In genomic region chr15:30229112-30229511, GRCm38 (mm10) we compare ENCODE assay signal across 18 mouse cellular contexts.
"Had no signal": no experiment of that assay in that cellular context is flagged by ENCODE, and none has a peak within 500 bp of the region (broad histone marks: within the 10 kb centered on the region; RNA-seq: fewer than 3 reads in every experiment).

No protein-coding gene starts in this region.

- H3K27ac ChIP-seq: kidney, embryonic 15.5 days; limb, embryonic 12.5 days; liver, embryonic 13.5 days; lung, embryonic 15.5 days; midbrain, embryonic 12.5 days; neural tube, embryonic 13.5 days had no signal

- H3K4me3 ChIP-seq: kidney, embryonic 15.5 days; limb, embryonic 12.5 days; liver, embryonic 13.5 days; lung, embryonic 15.5 days; midbrain, embryonic 12.5 days; neural tube, embryonic 13.5 days had no signal

- DNase-seq: kidney, postnatal 25 days; layer of hippocampus, adult 9-11 months; layer of hippocampus, postnatal 36 days; liver; liver, embryonic 13.5 days; liver, postnatal 0 days; lung, postnatal 14 days; retina, postnatal 1 day; right cerebral cortex, postnatal 4 days; spleen, adult 18-20 months; thymus, adult 18-20 months; thymus, postnatal 14 days had no signal

- H3K27me3 ChIP-seq: kidney, embryonic 15.5 days; limb, embryonic 12.5 days; liver, embryonic 13.5 days; lung, embryonic 15.5 days; midbrain, embryonic 12.5 days; neural tube, embryonic 13.5 days had no signal

- ATAC-seq: liver, postnatal 0 days; midbrain, embryonic 16.5 days had no signal

- H3K4me1 ChIP-seq: kidney, embryonic 15.5 days; limb, embryonic 12.5 days; liver, embryonic 13.5 days; lung, embryonic 15.5 days; midbrain, embryonic 12.5 days had no signal
